Mouse (Mus musculus) c-Kit-positive CD71-positive TER-119-positive erythroid progenitor cells, embryonic 14.5 days (primary cell): Measurements from ENCODE around the gene Anks3.

Experiments used
- DNase-seq: peaks from one replicate; pipeline ENCODE4 v3.0.0-alpha.2; 2013; ENCODE audit warnings: low spot score

Gene Anks3

GRCm38 (mm10) chr16:4927967-4928366 is 36.0 kb downstream of the Anks3 start:
- DNase-seq = no peak

DNA sequence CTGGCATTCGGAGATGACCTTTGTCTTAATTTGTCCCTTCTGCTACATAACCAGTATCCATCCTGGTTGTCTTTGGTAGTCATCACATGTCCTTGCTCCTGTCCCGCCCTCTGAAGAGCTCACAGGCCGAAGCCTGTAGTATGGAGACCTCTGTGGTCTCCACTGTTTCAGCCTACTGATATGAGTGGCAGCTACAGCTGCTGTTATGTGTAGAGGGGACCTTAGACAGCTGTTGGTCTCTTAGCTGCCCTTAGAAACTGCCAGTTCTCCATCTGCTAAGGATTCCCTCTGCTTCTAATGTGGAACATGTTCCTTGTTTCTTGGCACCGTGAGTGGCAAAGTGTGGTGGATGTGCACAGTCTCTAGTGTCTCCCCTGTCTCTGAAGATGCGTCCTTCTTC is 40.0 kb downstream of the Anks3 start:
- DNase-seq = no peak

GRCm38 (mm10) chr16:4922481-4922880 is 41.5 kb downstream of the Anks3 start:
- no peak for DNase-seq

GRCm38 (mm10) chr16:4920556-4920955 is 43.4 kb downstream of the Anks3 start:
- DNase-seq = no peak

- DNase-seq = no peak
These were observed 47.4 kb downstream of the Anks3 start for GRCm38 (mm10) chr16:4916608-4917007.

DNA sequence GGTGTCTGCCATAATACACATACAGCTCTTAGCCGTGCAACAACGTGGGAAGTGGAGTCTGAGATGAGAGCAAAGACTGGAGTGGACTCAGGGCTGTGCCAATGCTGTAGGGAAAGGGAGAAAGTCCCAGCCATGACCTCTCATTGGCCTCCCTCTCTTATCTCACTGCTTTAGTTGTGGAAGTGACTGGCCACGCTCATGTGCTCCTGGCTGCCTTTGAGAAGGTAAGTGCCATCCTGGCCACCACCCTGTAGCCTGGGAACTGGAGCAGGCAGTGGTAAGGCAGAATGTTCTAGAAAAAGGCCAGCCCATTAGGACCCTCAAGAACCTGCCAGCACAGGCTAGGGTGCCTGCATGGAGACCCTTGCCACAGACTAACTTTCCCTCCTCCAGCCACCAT is 48.1 kb downstream of the Anks3 start:
- no peak for DNase-seq

DNA sequence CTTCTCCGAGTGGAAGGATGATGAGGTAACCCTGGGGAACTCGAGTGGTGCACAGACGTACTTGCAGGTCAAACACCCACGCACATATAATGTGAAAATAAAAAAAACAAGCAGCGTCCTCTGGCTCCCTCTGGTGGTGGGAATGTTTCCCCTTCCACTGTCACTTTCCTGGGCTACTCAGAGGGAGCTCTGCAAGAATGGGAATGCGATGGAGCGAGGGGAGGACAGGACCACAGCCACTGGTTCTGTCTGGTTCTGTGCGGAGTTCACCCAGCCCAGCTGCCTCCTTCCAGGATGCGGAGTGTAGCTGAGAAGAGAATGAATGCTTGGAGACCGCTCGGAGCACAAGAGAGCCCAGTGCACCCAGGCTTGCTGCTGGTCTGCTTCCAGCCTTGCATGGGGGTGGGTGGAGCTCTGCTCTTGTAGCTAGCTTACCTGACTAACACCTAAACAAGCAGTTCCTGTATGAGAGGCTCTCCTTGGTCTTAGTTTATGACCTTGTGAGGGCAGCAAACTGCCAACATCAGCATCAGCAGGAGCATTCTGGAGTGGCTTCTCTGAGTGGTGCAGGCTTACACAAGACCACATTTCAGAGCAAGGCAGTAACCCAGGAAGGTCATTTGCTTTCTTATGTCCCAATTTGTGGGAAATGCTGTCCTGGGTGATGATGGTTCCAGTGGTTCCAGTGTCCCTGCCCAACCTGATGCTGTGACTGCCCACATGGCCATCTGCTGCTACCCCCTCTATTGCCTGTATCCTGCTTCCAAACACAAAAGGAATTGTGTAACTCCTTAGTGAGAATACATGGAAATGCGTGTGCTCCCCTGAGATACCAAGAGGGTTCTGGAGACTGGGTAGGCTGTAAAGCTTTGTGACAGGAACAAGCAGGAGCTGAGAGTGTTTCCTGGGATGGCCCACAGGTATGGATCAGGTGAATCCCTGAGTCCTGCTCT is 49.9 kb downstream of the Anks3 start:
- DNase-seq = peak; percentile 72

- DNase-seq = no peak
These were observed 50.9 kb downstream of the Anks3 start for GRCm38 (mm10) chr16:4912907-4913782.

DNA sequence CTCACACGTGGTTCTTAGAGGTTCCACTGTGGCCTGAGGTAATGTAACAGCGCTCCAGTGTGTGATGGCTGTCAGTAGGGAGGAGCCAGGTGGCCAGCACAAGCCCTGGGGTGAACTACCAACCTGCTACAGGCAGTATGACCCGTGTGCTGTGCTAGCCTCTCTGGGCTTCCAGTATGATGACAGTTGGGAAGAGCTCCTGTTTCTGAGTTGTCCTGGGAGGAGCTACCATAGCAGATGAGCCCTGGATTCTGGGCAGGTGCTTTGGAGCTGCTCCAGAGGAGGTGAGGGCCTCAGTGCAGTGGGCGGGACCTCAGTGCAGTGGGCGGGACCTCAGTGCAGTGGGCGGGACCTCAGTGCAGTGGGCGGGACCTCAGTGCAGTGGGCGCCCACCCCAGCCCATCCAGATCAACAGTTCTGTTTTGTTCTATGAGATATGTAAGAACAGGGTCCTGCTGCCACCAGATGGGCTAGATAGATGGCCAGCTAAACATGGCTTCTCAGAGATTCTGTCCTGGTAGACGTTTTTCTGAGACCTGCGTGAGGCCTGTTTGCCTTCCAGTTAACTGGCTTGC is 51.8 kb downstream of the Anks3 start:
- no peak for DNase-seq

- DNase-seq = no peak
These were observed 53.2 kb downstream of the Anks3 start for GRCm38 (mm10) chr16:4910758-4911157.

- DNase-seq = no peak
These were observed 54.3 kb downstream of the Anks3 start for GRCm38 (mm10) chr16:4909745-4910144.

DNA sequence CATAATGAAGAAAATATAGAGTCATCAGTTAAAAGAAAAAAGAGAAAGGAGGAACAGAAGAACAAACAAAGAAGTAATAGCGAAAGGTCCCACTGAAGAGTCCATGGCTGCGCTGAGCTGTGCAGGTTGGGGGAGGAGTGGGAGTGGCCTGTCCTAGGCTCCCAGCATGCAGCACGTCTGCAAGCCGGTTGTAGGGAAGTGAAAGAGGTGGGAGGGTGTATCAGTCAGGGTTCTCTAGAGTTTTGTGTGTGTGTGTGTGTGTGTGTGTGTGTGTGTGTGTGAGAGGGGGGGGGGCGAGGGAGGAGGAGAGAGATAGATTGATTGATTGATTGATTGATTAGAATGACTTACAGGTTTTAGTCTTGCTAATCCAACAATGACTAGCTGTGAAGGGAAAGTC is 56.0 kb downstream of the Anks3 start:
- no peak for DNase-seq

DNA sequence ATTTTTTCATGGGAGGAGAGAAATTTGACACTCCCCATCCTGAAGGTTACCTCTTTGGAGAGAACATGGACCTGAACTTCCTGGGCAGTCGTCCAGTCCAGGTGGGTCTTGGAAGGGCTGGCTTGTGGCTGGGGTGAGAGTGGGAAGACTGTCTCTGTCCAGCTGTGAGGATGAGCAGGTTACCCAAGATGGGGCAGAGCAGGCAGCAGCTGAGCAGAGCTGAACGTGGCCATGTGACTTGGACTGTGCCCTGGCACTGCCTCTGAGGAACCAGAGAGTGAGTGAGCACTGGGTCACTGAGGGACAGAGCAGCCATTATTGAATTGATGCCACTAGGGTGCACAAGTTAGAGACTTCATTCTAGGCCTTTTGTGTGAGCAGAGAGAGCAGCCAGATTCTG is 56.6 kb downstream of the Anks3 start:
- no peak for DNase-seq

DNA sequence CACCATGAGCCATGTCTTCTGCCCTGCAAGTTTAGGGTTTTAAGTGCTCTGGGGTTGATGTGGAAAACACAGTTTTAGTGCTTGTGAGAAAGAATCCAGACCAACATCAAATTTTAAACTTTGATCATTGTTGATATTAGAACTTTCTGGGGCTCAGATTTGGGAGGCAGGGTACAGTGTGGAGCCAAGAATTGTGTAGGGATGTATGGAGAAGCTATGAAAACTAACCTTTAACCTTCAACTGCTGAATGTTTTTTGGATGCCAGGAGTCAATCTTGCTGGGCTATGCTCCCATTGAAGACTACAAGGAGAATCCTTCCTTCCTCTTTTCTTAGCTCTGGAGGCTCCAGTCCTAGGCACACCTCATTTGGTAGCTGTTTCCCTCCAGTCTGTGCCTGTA is 57.4 kb downstream of the Anks3 start:
- no peak for DNase-seq

- no peak for DNase-seq
These were observed 58.4 kb downstream of the Anks3 start for GRCm38 (mm10) chr16:4905591-4905990.

- no peak for DNase-seq
These were observed 59.1 kb downstream of the Anks3 start for GRCm38 (mm10) chr16:4904878-4905277.

- DNase-seq = no peak
These were observed 60.4 kb downstream of the Anks3 start for GRCm38 (mm10) chr16:4903491-4904102.

DNA sequence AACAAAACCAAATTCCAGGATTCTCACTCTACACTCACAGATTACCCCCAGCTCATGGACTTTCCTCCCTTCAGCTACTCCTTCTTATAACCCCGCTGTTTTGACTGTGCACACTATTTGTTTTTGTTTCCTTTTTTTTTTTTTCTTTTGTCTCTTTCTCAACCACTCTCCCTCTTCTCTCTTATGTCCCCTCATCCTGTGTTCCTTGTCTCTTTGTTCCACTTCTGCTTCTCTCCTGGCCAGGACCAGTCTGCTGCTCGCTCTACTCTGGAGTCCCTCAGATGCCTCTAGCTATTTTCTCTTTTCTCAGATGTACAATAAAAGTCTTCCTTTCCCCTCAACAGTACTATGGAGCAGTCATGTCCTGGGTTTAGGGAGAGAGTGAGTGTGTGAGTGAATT is 61.6 kb downstream of the Anks3 start:
- no peak for DNase-seq

GRCm38 (mm10) chr16:4901167-4901566 is 62.8 kb downstream of the Anks3 start:
- no peak for DNase-seq

DNA sequence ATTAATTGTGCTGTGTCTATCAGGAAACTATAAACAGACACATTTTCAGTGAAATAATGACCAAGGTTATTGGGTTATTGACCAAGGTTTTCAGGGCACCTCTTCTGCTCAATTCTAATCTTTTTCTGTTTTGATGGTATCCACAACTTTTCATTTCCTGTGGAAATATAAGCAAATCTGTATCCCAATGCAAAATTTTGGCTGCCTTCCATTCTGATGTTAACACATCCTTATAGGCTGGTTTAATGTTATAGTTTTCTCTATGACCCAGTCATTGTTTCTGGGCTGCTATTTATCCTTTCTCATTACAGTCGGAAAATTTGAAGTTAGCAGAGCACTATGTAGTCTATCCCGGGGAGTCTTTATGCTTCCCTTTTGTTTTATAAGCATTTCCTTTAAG is 64.3 kb downstream of the Anks3 start:
- DNase-seq = no peak

DNA sequence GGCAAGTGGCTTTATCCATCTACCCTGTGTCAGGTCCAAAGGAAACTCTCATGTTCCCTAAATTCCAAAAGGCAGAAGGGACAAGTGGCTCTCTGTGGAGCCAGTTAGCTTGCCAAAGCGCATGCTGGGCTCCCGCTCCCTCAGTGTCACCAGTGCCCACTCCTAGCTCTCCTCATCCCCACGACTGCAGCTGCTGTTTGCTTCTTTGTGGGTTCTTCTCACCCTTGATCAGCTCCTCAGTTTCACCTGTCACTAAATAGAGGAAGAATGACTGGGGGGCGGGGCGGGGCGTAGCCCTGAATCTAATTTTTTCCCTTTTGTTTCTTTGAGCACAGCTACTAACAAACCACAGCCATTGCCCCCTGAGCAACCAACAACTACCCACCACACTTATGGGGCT is 65.1 kb downstream of the Anks3 start:
- no peak for DNase-seq

DNA sequence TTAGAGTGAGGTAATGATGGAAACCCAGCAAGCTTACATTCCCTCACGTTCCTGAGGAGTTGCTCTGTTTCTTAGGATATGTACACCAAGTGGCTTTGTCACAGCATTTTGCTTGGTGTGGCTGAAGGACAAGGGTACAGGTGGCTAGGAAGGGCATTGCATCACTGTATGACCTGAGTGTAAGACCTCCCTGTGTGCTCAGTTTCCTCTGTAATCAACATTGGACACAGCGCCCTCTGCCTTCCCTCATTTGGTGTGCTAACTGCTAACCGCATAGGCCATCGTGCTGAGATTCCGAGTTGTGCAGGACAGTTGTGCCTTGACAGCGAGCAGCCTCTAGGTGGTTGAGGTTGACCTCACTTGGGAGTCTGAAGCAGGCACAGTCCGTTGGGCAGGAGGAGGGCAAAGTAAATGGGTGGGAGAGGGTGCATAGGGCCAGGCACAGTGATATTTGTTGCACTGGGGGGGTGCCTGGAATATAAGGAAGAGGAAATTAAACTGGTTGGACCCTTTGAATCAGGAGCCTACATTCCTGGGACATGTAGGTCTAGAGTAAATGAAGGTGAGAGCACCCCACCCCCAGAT is 66.8 kb downstream of the Anks3 start:
- DNase-seq = no peak
